Mouse (Mus musculus): Measurements from ENCODE around the gene Adgrl1. TPM values are rescaled to one million over a fixed set of nuclear protein-coding genes. Genes with fewer than 3 reads are reported as not detected.

Adgrl1 gene
- polyA plus RNA-seq, 1 experiment from 2014 or later = 8.3 TPM

DNA sequence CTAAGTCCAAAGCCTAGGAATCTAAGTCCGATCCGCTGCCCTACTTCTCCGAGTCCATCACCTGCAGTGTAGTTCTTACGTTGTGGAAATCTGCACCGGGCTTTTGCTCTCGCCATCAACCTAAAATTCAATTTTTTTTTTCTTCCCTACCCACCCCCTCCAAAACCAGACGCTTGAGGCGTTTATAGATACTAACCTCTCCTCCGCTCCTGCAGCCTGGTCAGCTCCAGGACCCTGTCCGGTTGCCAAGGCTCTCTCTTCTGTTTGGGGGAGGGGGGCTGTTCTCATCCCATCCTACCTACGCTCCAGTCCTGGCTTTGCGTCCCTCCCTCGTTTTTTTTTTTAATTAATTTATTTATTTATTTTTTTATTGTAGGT lies 931 bp upstream of the Adgrl1 start:
- Histone ChIP-seq H3K27me3 (ENCODE audit: control insufficient read depth, insufficient read depth, low read length) (peaks cover 17% of the 10 kb centered on the region), H3K4me2 (ENCODE audit: low read depth, low read length) (peak overlapping the region; percentile 99), H3K4me1 (ENCODE audit: control insufficient read depth, insufficient read depth, low read length) (peaks cover 27% of the 10 kb centered on the region), H3K9me3 (replicated peaks; ENCODE audit: control insufficient read depth, low read length) (no peaks in the 10 kb centered on the region), H3K4me3 (ENCODE audit: low read length) (peak overlapping the region; percentile 90), H3K27ac (ENCODE audit: low read length) (peak overlapping the region; percentile 91), H3K36me3 (ENCODE audit: control insufficient read depth, insufficient read depth) (no peaks in the 10 kb centered on the region), H3K9ac (ENCODE audit: low read length) (peak overlapping the region; percentile 90)
- no peak; the same call in none of the 2 replicates for ATAC-seq (replicated peaks; ENCODE audit: extremely low read depth, insufficient read depth, low FRiP score)
- under 1% methylated on average over 13 of the region's 13 CpGs for WGBS

DNA sequence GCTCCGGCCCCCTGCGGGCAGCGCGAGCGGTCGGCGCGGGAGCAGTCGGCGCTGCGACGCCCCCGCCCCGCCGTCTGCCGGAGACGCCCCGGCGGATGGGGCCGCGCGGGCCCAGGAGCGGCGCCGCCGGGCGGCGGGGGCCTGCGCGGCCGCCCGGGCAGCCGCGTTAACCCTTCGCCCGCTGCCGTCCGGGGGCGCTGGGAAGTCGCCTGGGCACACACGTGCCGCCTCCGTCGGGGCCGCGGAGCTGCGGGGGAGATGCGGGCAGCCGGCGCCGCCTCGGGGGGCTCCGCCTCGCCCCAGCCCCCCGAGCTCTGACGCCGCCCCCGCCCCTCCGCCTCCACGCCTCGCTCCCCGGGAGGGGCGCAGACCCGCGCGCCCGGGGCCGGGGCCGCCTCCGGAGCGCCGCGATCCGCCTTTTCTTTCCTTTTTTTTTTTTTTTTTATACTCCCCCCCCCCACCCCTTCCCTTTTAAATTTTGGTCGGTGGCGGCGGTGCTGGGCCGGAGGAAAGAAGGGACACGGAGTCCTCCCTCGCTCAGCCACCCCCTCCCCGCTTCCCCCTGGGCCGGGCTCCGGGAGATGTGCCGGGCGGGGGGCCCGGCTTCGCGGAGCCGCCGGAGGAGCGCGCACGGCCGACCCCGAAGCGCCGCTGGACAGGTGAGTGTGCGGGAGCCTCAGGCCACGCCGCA lies 506 bp downstream of the Adgrl1 start:
- Histone ChIP-seq H3K4me3 (ENCODE audit: low read length) (peak overlapping the region; percentile 90), H3K27ac (ENCODE audit: low read length) (peak overlapping the region; percentile 91), H3K36me3 (ENCODE audit: control insufficient read depth, insufficient read depth) (no peaks in the 10 kb centered on the region), H3K9ac (ENCODE audit: low read length) (peak overlapping the region; percentile 90), H3K4me2 (ENCODE audit: low read depth, low read length) (peak overlapping the region; percentile 99), H3K4me1 (ENCODE audit: control insufficient read depth, insufficient read depth, low read length) (peaks cover 37% of the 10 kb centered on the region), H3K27me3 (ENCODE audit: control insufficient read depth, insufficient read depth, low read length) (peaks cover 3% of the 10 kb centered on the region; the same call in 1 of the 2 replicates), H3K9me3 (replicated peaks; ENCODE audit: control insufficient read depth, low read length) (no peaks in the 10 kb centered on the region)
- WGBS = under 1% methylated on average over 49 of the region's 100 CpGs
- peak; percentile 5 for ATAC-seq (replicated peaks; ENCODE audit: extremely low read depth, insufficient read depth, low FRiP score)

GRCm38 (mm10) chr8:83900957-83901270 lies 1.0 kb downstream of the Adgrl1 start:
- H3K4me1 ChIP-seq (ENCODE audit: control insufficient read depth, insufficient read depth, low read length) = peaks cover 41% of the 10 kb centered on the region
- no peaks in the 10 kb centered on the region for H3K9me3 ChIP-seq (replicated peaks; ENCODE audit: control insufficient read depth, low read length)
- no peaks in the 10 kb centered on the region for H3K27me3 ChIP-seq (ENCODE audit: control insufficient read depth, insufficient read depth, low read length)
- WGBS = 0% methylated on average over 23 of the region's 40 CpGs
- ATAC-seq (replicated peaks; ENCODE audit: extremely low read depth, insufficient read depth, low FRiP score) = no peak
- peak overlapping the region; percentile 90 for H3K4me3 ChIP-seq (ENCODE audit: low read length)
- H3K4me2 ChIP-seq (ENCODE audit: low read depth, low read length) = peak overlapping the region; percentile 99
- peak overlapping the region; percentile 91 for H3K27ac ChIP-seq (ENCODE audit: low read length)
- no peaks in the 10 kb centered on the region for H3K36me3 ChIP-seq (ENCODE audit: control insufficient read depth, insufficient read depth)
- H3K9ac ChIP-seq (ENCODE audit: low read length) = peak overlapping the region; percentile 90

GRCm38 (mm10) chr8:83901566-83902485 lies 1.9 kb downstream of the Adgrl1 start:
- H3K4me3 ChIP-seq (ENCODE audit: low read length) = peak overlapping the region; percentile 90
- H3K36me3 ChIP-seq (ENCODE audit: control insufficient read depth, insufficient read depth) = no peaks in the 10 kb centered on the region
- no peak for ATAC-seq (replicated peaks; ENCODE audit: extremely low read depth, insufficient read depth, low FRiP score)
- H3K27me3 ChIP-seq (ENCODE audit: control insufficient read depth, insufficient read depth, low read length) = no peaks in the 10 kb centered on the region
- peak overlapping the region; percentile 90 for H3K9ac ChIP-seq (ENCODE audit: low read length)
- H3K4me2 ChIP-seq (ENCODE audit: low read depth, low read length) = peak overlapping the region; percentile 99
- H3K27ac ChIP-seq (ENCODE audit: low read length) = no peak overlapping the region
- WGBS = 16% methylated on average over 14 of the region's 14 CpGs
- H3K4me1 ChIP-seq (ENCODE audit: control insufficient read depth, insufficient read depth, low read length) = peaks cover 41% of the 10 kb centered on the region
- no peaks in the 10 kb centered on the region for H3K9me3 ChIP-seq (replicated peaks; ENCODE audit: control insufficient read depth, low read length)

DNA sequence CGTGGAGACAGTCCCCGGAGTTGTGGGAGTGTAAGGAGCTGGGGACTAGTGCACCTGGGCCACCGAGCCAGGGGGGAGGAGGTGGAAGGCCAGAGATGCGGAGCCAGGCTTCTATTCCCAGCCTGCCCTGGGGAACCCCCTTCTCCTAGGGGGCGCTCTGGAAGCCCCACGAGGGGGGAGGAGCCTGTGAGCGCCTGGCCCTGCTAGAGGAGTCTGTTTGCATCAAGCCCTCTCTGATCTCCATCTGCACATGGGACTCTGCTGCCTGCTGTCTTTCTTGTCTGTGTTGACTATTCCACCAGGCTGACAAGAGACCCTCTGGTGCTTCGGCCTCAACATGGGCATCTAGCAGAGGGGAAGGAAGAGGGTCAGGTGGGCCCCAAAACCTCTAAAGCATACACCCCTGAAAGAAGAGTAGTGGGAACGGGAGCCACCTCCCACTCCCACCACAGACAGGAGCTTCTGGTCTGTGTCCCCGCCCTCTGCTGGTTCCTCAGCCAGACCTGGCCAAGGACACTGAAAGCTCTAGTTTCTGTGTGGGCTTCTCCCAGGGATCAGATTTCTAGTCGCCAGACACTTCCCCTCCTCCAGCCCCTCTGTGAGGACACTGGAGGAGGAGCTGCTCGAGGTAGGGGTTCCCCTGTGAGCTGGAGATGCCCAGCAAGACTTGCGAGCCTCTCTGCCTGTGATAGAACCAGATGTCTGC lies 3.2 kb downstream of the Adgrl1 start:
- Histone ChIP-seq H3K9ac (ENCODE audit: low read length) (peak overlapping the region; percentile 36; the same call in 1 of the 2 replicates), H3K9me3 (replicated peaks; ENCODE audit: control insufficient read depth, low read length) (no peaks in the 10 kb centered on the region), H3K4me1 (ENCODE audit: control insufficient read depth, insufficient read depth, low read length) (peaks cover 41% of the 10 kb centered on the region), H3K4me3 (ENCODE audit: low read length) (no peak overlapping the region), H3K36me3 (ENCODE audit: control insufficient read depth, insufficient read depth) (no peaks in the 10 kb centered on the region), H3K27ac (ENCODE audit: low read length) (no peak overlapping the region), H3K4me2 (ENCODE audit: low read depth, low read length) (peak overlapping the region; percentile 1; the same call in 1 of the 2 replicates), H3K27me3 (ENCODE audit: control insufficient read depth, insufficient read depth, low read length) (no peaks in the 10 kb centered on the region)
- WGBS = 22% methylated on average over 11 of the region's 13 CpGs
- ATAC-seq (replicated peaks; ENCODE audit: extremely low read depth, insufficient read depth, low FRiP score) = no peak

DNA sequence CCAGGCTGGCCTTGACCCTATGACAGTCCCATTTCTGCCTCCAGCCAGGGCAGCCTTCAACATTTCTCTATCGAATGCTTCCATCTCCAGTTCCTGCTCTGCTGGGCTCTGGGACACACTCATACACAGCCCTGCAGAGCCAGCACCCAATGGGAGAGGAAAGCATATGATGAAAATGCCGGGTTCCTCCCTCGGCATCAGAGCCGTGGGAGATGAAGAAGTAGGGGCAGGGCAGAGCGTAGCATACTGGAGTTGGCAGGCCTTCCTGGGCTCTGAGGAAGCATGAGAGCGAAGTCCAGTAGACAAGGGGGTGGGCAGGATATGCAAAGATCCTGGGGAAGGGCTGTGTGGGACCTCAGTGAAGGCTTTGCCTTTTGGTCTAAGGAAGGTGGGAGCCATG lies 8.7 kb downstream of the Adgrl1 start:
- Histone ChIP-seq H3K4me2 (ENCODE audit: low read depth, low read length) (no peak overlapping the region), H3K36me3 (ENCODE audit: control insufficient read depth, insufficient read depth) (no peaks in the 10 kb centered on the region), H3K9ac (ENCODE audit: low read length) (no peak overlapping the region), H3K27me3 (ENCODE audit: control insufficient read depth, insufficient read depth, low read length) (no peaks in the 10 kb centered on the region), H3K4me3 (ENCODE audit: low read length) (no peak overlapping the region), H3K27ac (ENCODE audit: low read length) (no peak overlapping the region), H3K4me1 (ENCODE audit: control insufficient read depth, insufficient read depth, low read length) (peaks cover 27% of the 10 kb centered on the region), H3K9me3 (replicated peaks; ENCODE audit: control insufficient read depth, low read length) (no peaks in the 10 kb centered on the region)
- ATAC-seq (replicated peaks; ENCODE audit: extremely low read depth, insufficient read depth, low FRiP score) = no peak
- 53% methylated on average over 6 of the region's 6 CpGs for WGBS

DNA sequence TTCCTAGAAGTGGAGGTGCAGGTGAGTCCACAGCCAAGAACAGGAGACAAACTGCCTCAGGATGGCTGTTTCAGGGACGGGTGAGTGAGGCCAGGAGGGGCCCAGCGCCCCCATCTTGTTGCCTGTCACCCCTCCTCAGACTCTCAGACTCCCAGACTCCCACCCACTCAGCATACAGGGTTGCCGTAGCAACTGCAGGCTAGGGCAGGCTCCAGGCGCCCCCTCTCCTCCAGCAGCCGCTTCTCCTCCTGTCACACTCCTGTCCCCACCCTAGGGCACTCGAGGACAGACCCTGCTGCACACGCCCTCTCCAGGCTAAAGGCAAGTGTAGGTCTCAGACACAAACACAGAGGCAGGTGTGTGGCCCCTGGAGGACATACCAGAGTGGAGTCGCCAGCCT lies 9.4 kb downstream of the Adgrl1 start:
- Histone ChIP-seq H3K9ac (ENCODE audit: low read length) (0 out of 2 replicates have a peak overlapping the region, but pooled peaks have one; percentile 9), H3K9me3 (replicated peaks; ENCODE audit: control insufficient read depth, low read length) (no peaks in the 10 kb centered on the region), H3K27me3 (ENCODE audit: control insufficient read depth, insufficient read depth, low read length) (no peaks in the 10 kb centered on the region), H3K36me3 (ENCODE audit: control insufficient read depth, insufficient read depth) (no peaks in the 10 kb centered on the region), H3K27ac (ENCODE audit: low read length) (no peak overlapping the region), H3K4me3 (ENCODE audit: low read length) (no peak overlapping the region), H3K4me1 (ENCODE audit: control insufficient read depth, insufficient read depth, low read length) (peaks cover 24% of the 10 kb centered on the region), H3K4me2 (ENCODE audit: low read depth, low read length) (no peak overlapping the region)
- WGBS = 52% methylated on average over 8 of the region's 8 CpGs
- ATAC-seq (replicated peaks; ENCODE audit: extremely low read depth, insufficient read depth, low FRiP score) = no peak

- H3K27me3 ChIP-seq (ENCODE audit: control insufficient read depth, insufficient read depth, low read length) = no peaks in the 10 kb centered on the region
- peaks cover 32% of the 10 kb centered on the region for H3K4me1 ChIP-seq (ENCODE audit: control insufficient read depth, insufficient read depth, low read length)
- WGBS = 59% methylated on average over 5 of the region's 5 CpGs
- no peak overlapping the region for H3K4me3 ChIP-seq (ENCODE audit: low read length)
- no peak overlapping the region for H3K4me2 ChIP-seq (ENCODE audit: low read depth, low read length)
- no peak overlapping the region; the same call in 1 of the 2 replicates for H3K9ac ChIP-seq (ENCODE audit: low read length)
- H3K36me3 ChIP-seq (ENCODE audit: control insufficient read depth, insufficient read depth) = no peaks in the 10 kb centered on the region
- no peak for ATAC-seq (replicated peaks; ENCODE audit: extremely low read depth, insufficient read depth, low FRiP score)
- peak overlapping the region; percentile 35 for H3K27ac ChIP-seq (ENCODE audit: low read length)
- no peaks in the 10 kb centered on the region for H3K9me3 ChIP-seq (replicated peaks; ENCODE audit: control insufficient read depth, low read length)
Observed at GRCm38 (mm10) chr8:83911809-83912731, 12.2 kb downstream of the Adgrl1 start.

All from heart, embryonic 16.5 days (tissue).